Comparison of ENCODE assay signal across 30 mouse cellular contexts in genomic region chr1:92775908-92776307, GRCm38 (mm10).
"Had no signal": no experiment of that assay in that cellular context is flagged by ENCODE, and none has a peak within 500 bp of the region (broad histone marks: within the 10 kb centered on the region; RNA-seq: fewer than 3 reads in every experiment).

No protein-coding gene starts in this region.

- H3K27ac ChIP-seq: limb, embryonic 10.5 days; limb, embryonic 12.5 days; limb, embryonic 13.5 days; limb, embryonic 15.5 days; liver, embryonic 12.5 days; liver, embryonic 13.5 days; liver, embryonic 14.5 days; liver, embryonic 15.5 days; lung, embryonic 15.5 days; macrophage; midbrain, embryonic 10.5 days; midbrain, embryonic 12.5 days; midbrain, embryonic 13.5 days; midbrain, embryonic 15.5 days; neural tube, embryonic 12.5 days had no signal

- H3K4me3 ChIP-seq: limb, embryonic 10.5 days; limb, embryonic 12.5 days; limb, embryonic 13.5 days; limb, embryonic 15.5 days; liver, embryonic 12.5 days; liver, embryonic 13.5 days; liver, embryonic 15.5 days; lung, embryonic 15.5 days; megakaryocyte, embryonic 14.5 days; midbrain, embryonic 10.5 days; midbrain, embryonic 12.5 days; midbrain, embryonic 13.5 days; midbrain, embryonic 15.5 days; neural tube, embryonic 12.5 days had no signal

- ATAC-seq: liver, embryonic 12.5 days; liver, postnatal 0 days; lung, postnatal 0 days; midbrain, embryonic 13.5 days; midbrain, embryonic 15.5 days; midbrain, embryonic 16.5 days had no signal

- H3K9ac ChIP-seq: limb, embryonic 12.5 days; limb, embryonic 13.5 days; limb, embryonic 15.5 days; liver, embryonic 12.5 days; liver, embryonic 13.5 days; liver, embryonic 14.5 days; liver, embryonic 15.5 days; liver, postnatal 0 days; lung, embryonic 14.5 days; lung, embryonic 15.5 days; midbrain, embryonic 12.5 days; midbrain, embryonic 13.5 days; midbrain, embryonic 15.5 days; neural tube, embryonic 12.5 days had no signal

- H3K4me1 ChIP-seq: neural tube, embryonic 12.5 days had no signal

- DNase-seq: liver; liver, embryonic 13.5 days; liver, postnatal 0 days; lung, adult 18-20 months; lung, adult 2 months; lung, embryonic 14.5 days; lung, postnatal 10 days; lung, postnatal 14 days; lung, postnatal 36 days; lung, postnatal 4 days; midbrain, embryonic 14.5 days had no signal

- H3K27me3 ChIP-seq: liver, embryonic 13.5 days; liver, embryonic 15.5 days; midbrain, embryonic 13.5 days; midbrain, embryonic 15.5 days; neural tube, embryonic 12.5 days had no signal

- H3K36me3 ChIP-seq: limb, embryonic 10.5 days; limb, embryonic 12.5 days; limb, embryonic 13.5 days; limb, embryonic 15.5 days; liver, embryonic 12.5 days; liver, embryonic 13.5 days; liver, embryonic 15.5 days; lung, embryonic 15.5 days; midbrain, embryonic 10.5 days; midbrain, embryonic 12.5 days; midbrain, embryonic 13.5 days; midbrain, embryonic 15.5 days; neural tube, embryonic 12.5 days had no signal

- H3K4me2 ChIP-seq: limb, embryonic 12.5 days; limb, embryonic 13.5 days; limb, embryonic 15.5 days; liver, embryonic 11.5 days; liver, embryonic 13.5 days; liver, embryonic 15.5 days; lung, embryonic 14.5 days; lung, embryonic 15.5 days; midbrain, embryonic 11.5 days; midbrain, embryonic 12.5 days; midbrain, embryonic 13.5 days; midbrain, embryonic 15.5 days; neural tube, embryonic 12.5 days had no signal

- H3K9me3 ChIP-seq: limb, embryonic 10.5 days; limb, embryonic 12.5 days; limb, embryonic 13.5 days; limb, embryonic 15.5 days; liver, embryonic 12.5 days; liver, embryonic 13.5 days; liver, embryonic 15.5 days; lung, embryonic 15.5 days; megakaryocyte, embryonic 14.5 days; midbrain, embryonic 10.5 days; midbrain, embryonic 12.5 days; midbrain, embryonic 13.5 days; midbrain, embryonic 15.5 days; neural tube, embryonic 12.5 days had no signal
